In the genomic region with DNA sequence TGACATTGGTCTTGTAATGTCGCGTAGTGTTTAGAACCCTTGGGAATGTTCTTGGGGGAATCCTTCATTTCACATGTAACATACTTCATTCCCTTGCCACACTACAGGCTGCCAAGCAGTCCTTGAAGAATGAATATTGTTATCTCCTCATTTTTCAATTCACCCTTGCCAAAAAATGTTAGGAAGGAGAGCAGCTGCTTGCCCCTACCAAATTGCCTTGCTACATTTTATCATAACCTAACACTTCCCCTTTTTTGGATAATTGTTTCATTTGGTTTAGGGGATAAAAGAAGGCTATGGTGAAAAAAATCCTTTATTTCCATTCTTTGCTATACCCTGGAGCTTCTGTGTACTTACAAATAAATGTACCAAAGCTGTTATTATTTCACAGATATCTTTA, we compare ENCODE assay signal across 22 mouse cellular contexts. TPM values are rescaled to one million over a fixed set of nuclear protein-coding genes. Genes with fewer than 3 reads are reported as not detected.
DNase-seq lines count a peak whose midpoint lies in the region; ATAC-seq and TF ChIP-seq lines count a peak whose summit lies in the region.
"Had no signal": no experiment of that assay in that cellular context is flagged by ENCODE, and none has a peak within 500 bp of the region (broad histone marks: within the 10 kb centered on the region; RNA-seq: fewer than 3 reads in every experiment).

No protein-coding gene starts in this region.

- peak; percentile 69 for DNase-seq in MEL (ENCODE audit: low read depth, low spot score)
- no peak for DNase-seq in lung, postnatal 10 days
- DNase-seq: adrenal gland, adult 8-10 months; adrenal gland, postnatal 14 days; adrenal gland, postnatal 36 days; cerebellum, adult 11 months; cerebellum, adult 18-20 months; cerebellum, adult 8-10 months; cerebellum, adult 9-11 months; cerebellum, postnatal 14 days; cerebellum, postnatal 36 days; forebrain, postnatal 0 days had no signal

- ATAC-seq in intestine, postnatal 0 days, result no peak
- ATAC-seq: forebrain, embryonic 13.5 days; forebrain, embryonic 15.5 days; forebrain, postnatal 0 days; Patski had no signal

- H3K9ac ChIP-seq in MEL (ENCODE audit: control insufficient read depth, low read depth, low read length, poor library complexity, severe bottlenecking), result no peak overlapping the region
- H3K9ac ChIP-seq in intestine, postnatal 0 days (ENCODE audit: low read depth, low read length), result no peak overlapping the region
- H3K9ac ChIP-seq: embryonic facial prominence, embryonic 12.5 days; forebrain, embryonic 13.5 days; forebrain, embryonic 15.5 days; forebrain, postnatal 0 days had no signal

- peak; percentile 60 to 69; a peak in 3 of 4 replicates for TF ChIP-seq EP300 in MEL (IDR thresholded peaks at IDR 0.05; ENCODE audit: low read depth in 1 of 2, low read length in 2 of 2)

- no peak for TF ChIP-seq POLR2A in MEL (IDR thresholded peaks at IDR 0.05; ENCODE audit: control insufficient read depth in 1 of 2, insufficient read depth in 1 of 2, low read depth in 1 of 2, low read length in 2 of 2, poor library complexity in 1 of 2)
- TF ChIP-seq POLR2A in bone marrow macrophage, adult 2 months (IDR thresholded peaks at IDR 0.05; ENCODE audit: borderline replicate concordance, low read depth, low read length), result no peak

- H3K27me3 ChIP-seq in MEL (ENCODE audit: control insufficient read depth in 1 of 2, insufficient read depth in 2 of 2, low read length in 2 of 2), result no peaks in the 10 kb centered on the region
- H3K27me3 ChIP-seq in intestine, postnatal 0 days (replicated peaks; ENCODE audit: control insufficient read depth, insufficient read depth, low read length), result no peaks in the 10 kb centered on the region
- H3K27me3 ChIP-seq: CH12.LX; embryonic facial prominence, embryonic 12.5 days; forebrain, embryonic 13.5 days; forebrain, embryonic 15.5 days; Patski had no signal

- TF ChIP-seq RAD21 in MEL (IDR thresholded peaks at IDR 0.05; ENCODE audit: low read depth, low read length), result no peak

- WGBS in macrophage (ENCODE audit: missing documents), result 100% methylated on average over 2 of the region's 2 CpGs
- 94% methylated on average over 2 of the region's 2 CpGs for WGBS in intestine, postnatal 0 days

- H3K4me3 ChIP-seq in MEL (ENCODE audit: control insufficient read depth in 1 of 2, insufficient read depth in 1 of 2, low read depth in 2 of 2, low read length in 2 of 2) (no peak overlapping the region), macrophage (ENCODE audit: inconsistent target) (no peak overlapping the region)
- H3K4me3 ChIP-seq in bone marrow macrophage, adult 2 months (ENCODE audit: insufficient read depth, low read length), result no peak overlapping the region
- no peak overlapping the region for H3K4me3 ChIP-seq in intestine, postnatal 0 days (ENCODE audit: low read depth, low read length)
- H3K4me3 ChIP-seq: embryonic facial prominence, embryonic 10.5 days; embryonic facial prominence, embryonic 12.5 days; forebrain, embryonic 13.5 days; forebrain, embryonic 15.5 days had no signal

- no peak overlapping the region for H3K4me2 ChIP-seq in intestine, postnatal 0 days (replicated peaks; ENCODE audit: low read depth)
- H3K4me2 ChIP-seq: embryonic facial prominence, embryonic 12.5 days; forebrain, embryonic 13.5 days; forebrain, embryonic 15.5 days had no signal

- TF ChIP-seq CTCF in MEL (IDR thresholded peaks at IDR 0.05 in 2 of 3, conservative IDR thresholded peaks at IDR 0.05 in 1 of 3; ENCODE audit: control insufficient read depth in 1 of 3, insufficient read depth in 1 of 3, low read depth in 2 of 3, low read length in 3 of 3, poor library complexity in 1 of 3, severe bottlenecking in 1 of 3), result no peak
- no peak for TF ChIP-seq CTCF in bone marrow macrophage, adult 2 months (IDR thresholded peaks at IDR 0.05; ENCODE audit: low read depth, low read length)
- no peak for TF ChIP-seq CTCF in intestine, postnatal 0 days (IDR thresholded peaks at IDR 0.05; ENCODE audit: low read depth)

- no peaks in the 10 kb centered on the region for H3K9me3 ChIP-seq in MEL (replicated peaks; ENCODE audit: insufficient read depth, low read length)
- H3K9me3 ChIP-seq in intestine, postnatal 0 days (ENCODE audit: control insufficient read depth), result no peaks in the 10 kb centered on the region
- H3K9me3 ChIP-seq: embryonic facial prominence, embryonic 10.5 days; embryonic facial prominence, embryonic 12.5 days; forebrain, embryonic 13.5 days; forebrain, embryonic 15.5 days; G1E had no signal

- H3K36me3 ChIP-seq in MEL (ENCODE audit: control insufficient read depth in 1 of 2, insufficient read depth in 2 of 2, low read length in 2 of 2) (peaks cover 18 to 44% of the 10 kb centered on the region in 2 experiments), macrophage (ENCODE audit: inconsistent target) (peaks cover 28% of the 10 kb centered on the region)
- no peaks in the 10 kb centered on the region for H3K36me3 ChIP-seq in intestine, postnatal 0 days (ENCODE audit: control insufficient read depth, insufficient read depth)
- H3K36me3 ChIP-seq: embryonic facial prominence, embryonic 10.5 days; embryonic facial prominence, embryonic 12.5 days; forebrain, embryonic 15.5 days had no signal

- peaks cover 20 to 21% of the 10 kb centered on the region in 2 experiments for H3K4me1 ChIP-seq in MEL (ENCODE audit: control insufficient read depth in 1 of 2, insufficient read depth in 2 of 2, low read length in 2 of 2)
- peaks cover 45% of the 10 kb centered on the region for H3K4me1 ChIP-seq in bone marrow macrophage, adult 2 months (ENCODE audit: control insufficient read depth, insufficient read depth, low read length)
- no peaks in the 10 kb centered on the region for H3K4me1 ChIP-seq in intestine, postnatal 0 days (replicated peaks; ENCODE audit: control insufficient read depth, insufficient read depth, low read length)
- H3K4me1 ChIP-seq: embryonic facial prominence, embryonic 10.5 days; embryonic facial prominence, embryonic 12.5 days; forebrain, embryonic 13.5 days; forebrain, embryonic 15.5 days had no signal

- H3K27ac ChIP-seq in MEL (ENCODE audit: control insufficient read depth, low read depth, low read length) (peak overlapping the region; percentile 86), macrophage (peak overlapping the region; percentile 64)
- peak overlapping the region; percentile 75 for H3K27ac ChIP-seq in bone marrow macrophage, adult 2 months (ENCODE audit: insufficient read depth, low read depth, low read length)
- no peak overlapping the region for H3K27ac ChIP-seq in intestine, postnatal 0 days (ENCODE audit: low read depth, low read length)
- H3K27ac ChIP-seq: embryonic facial prominence, embryonic 10.5 days; embryonic facial prominence, embryonic 12.5 days; forebrain, embryonic 13.5 days; forebrain, embryonic 15.5 days had no signal

- H3K79me2 ChIP-seq in MEL (ENCODE audit: control insufficient read depth, insufficient read depth, low read length, poor library complexity), result peaks cover 8% of the 10 kb centered on the region; the same call in 1 of the 2 replicates
- peaks cover 99% of the 10 kb centered on the region for H3K79me2 ChIP-seq in macrophage (ENCODE audit: inconsistent target)

TF ChIP-seq in MEL, 35 proteins besides CTCF, POLR2A, EP300 and RAD21:
- no peak for TF ChIP-seq ELF1 (IDR thresholded peaks at IDR 0.05; ENCODE audit: low read depth, low read length)
- peak; percentile 83 for TF ChIP-seq ETS1 (IDR thresholded peaks at IDR 0.05; ENCODE audit: low read depth, low read length)
- TF ChIP-seq RCOR1 (IDR thresholded peaks at IDR 0.05; ENCODE audit: low read depth, low read length), result peak; percentile 31
- peak; percentile 69 for TF ChIP-seq GATA1 (IDR thresholded peaks at IDR 0.05; ENCODE audit: low read depth, low read length)
- 0 out of 2 replicates have a peak, but pooled peaks have one; percentile 16 for TF ChIP-seq ZNF384 (IDR thresholded peaks at IDR 0.05; ENCODE audit: low read depth, low read length)
- no peak for TF ChIP-seq SMC3 (IDR thresholded peaks at IDR 0.05; ENCODE audit: low read depth, low read length)
- TF ChIP-seq TCF12 (IDR thresholded peaks at IDR 0.05; ENCODE audit: low read depth, low read length), result 0 out of 2 replicates have a peak, but pooled peaks have one; percentile 30

RNA-seq across cellular contexts. Expression of gene Apbb1ip, which starts 41.8 kb away (rescaled TPM):
- total RNA-seq in MEL (2012; rRNA removed), result 7.4 and 10.8 TPM in 2 replicates
- polyA plus RNA-seq in MEL (2012; ENCODE audit: insufficient read depth in 1 of 2, insufficient read length in 2 of 2, low read depth in 1 of 2, low replicate concordance in 2 of 2, missing spikeins in 1 of 2) (10 to 100 TPM in 1 of 2 experiments, not detected in 1; 60.7 TPM), macrophage (2018) (99.7 to 351 TPM (median 202 TPM) in 3 replicates)
- polyA plus RNA-seq in bone marrow macrophage, adult 2 months (2012; ENCODE audit: insufficient read depth, insufficient read length, missing spikeins), result 171 and 182 TPM in 2 replicates
- 100 to 1,000 TPM; 222 to 530 (median 259) TPM for total RNA-seq in macrophage (2018; cell fraction: chromatin; rRNA removed)
- total RNA-seq in macrophage (2018; cell fraction: cytosol; rRNA removed), result 100 to 1,000 TPM; 125 to 227 (median 154) TPM
- total RNA-seq in macrophage (2018; cell fraction: nucleus; rRNA removed), result 100 to 1,000 TPM; 128 to 303 (median 191) TPM
- polyA plus RNA-seq in intestine, postnatal 0 days (2015; fragmentation: Nextera tagmentation; extraction: Ambion mirVana), result 1.2 and 1.3 TPM in 2 replicates
- polyA plus RNA-seq: Patski had no signal

Comparison
In these comparisons a context has a peak if more than half of its experiments do, and no peak if none do; other contexts are left out.
1. RNA of gene Apbb1ip, which starts 41.8 kb away (polyA plus RNA-seq): 99.7 to 351 TPM in macrophage, 171 to 182 TPM in bone marrow macrophage, adult 2 months and 60.7 TPM in MEL; 1.2 to 1.3 TPM in intestine, postnatal 0 days; every median in the first group is over 10 times any median in the second.